Mouse (Mus musculus): ENCODE measurements around the gene Nsg1. TPM values are rescaled to one million over a fixed set of nuclear protein-coding genes. Genes with fewer than 3 reads are reported as not detected.

The Nsg1 gene
- polyA plus RNA-seq, 1 experiment from 2014 or later: 99.9 TPM

DNA sequence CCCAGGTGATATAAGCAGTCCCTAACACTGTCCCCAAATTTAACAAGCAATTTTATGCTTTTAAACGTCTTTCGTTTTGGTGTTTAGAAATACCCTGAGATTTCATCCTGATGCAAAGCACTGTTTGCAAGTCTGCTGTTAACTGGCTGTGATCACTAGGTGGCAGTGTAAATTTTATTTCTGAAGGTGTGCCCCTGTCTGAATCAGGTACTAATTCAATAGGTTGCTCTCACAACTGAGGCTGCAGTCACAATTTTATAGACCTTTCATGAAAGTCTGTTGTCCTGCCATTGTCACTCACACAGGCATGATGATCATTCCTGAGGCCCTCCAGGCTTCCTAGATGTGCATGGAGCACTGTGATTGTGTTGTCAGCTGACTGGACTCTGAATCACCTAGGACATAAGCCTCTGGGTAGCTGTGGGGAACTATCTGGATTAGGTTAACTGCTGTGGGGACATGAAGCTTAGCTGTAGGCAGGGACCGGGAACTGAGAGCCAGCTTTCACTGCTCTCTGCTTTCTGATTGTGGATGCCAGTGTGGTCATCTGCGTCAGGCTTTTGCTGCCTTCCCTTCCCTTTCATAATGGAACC is 62.1 kb downstream of the Nsg1 start:
- 75% methylated on average over 4 of the region's 4 CpGs for WGBS

GRCm38 (mm10) chr5:38094331-38094730 is 65.4 kb downstream of the Nsg1 start:
- Histone ChIP-seq H3K4me3 (ENCODE audit: low read depth, low read length) (no peak overlapping the region), H3K9me3 (ENCODE audit: control insufficient read depth, low read length) (no peaks in the 10 kb centered on the region), H3K4me1 (ENCODE audit: control insufficient read depth, insufficient read depth, low read length) (0 out of 2 replicates have a peak, but pooled peaks cover 5% of the 10 kb centered on the region)

More for the DNA sequence above, 62.1 kb downstream of the Nsg1 start:
- H3K9ac ChIP-seq (ENCODE audit: low read length): no peak overlapping the region
- H3K4me1 ChIP-seq (ENCODE audit: control insufficient read depth, insufficient read depth, low read length): no peaks in the 10 kb centered on the region
- DNase-seq (ENCODE audit: low spot score) (no peak), ATAC-seq (ENCODE audit: insufficient read depth, low FRiP score, low TSS enrichment) (no peak)
- H3K36me3 ChIP-seq (ENCODE audit: control insufficient read depth, insufficient read depth, low read length): no peaks in the 10 kb centered on the region
- H3K27ac ChIP-seq (ENCODE audit: low read depth, low read length): no peak overlapping the region
- no peaks in the 10 kb centered on the region for H3K9me3 ChIP-seq (ENCODE audit: control insufficient read depth, low read length)
- no peaks in the 10 kb centered on the region for H3K27me3 ChIP-seq (ENCODE audit: control insufficient read depth, insufficient read depth, low read length)
- H3K4me3 ChIP-seq (ENCODE audit: low read depth, low read length): no peak overlapping the region
- no peak overlapping the region for H3K4me2 ChIP-seq (ENCODE audit: low read depth)

GRCm38 (mm10) chr5:38091966-38092304 is 67.8 kb downstream of the Nsg1 start:
- no peak overlapping the region for H3K4me3 ChIP-seq (ENCODE audit: low read depth, low read length)
- ATAC-seq (ENCODE audit: insufficient read depth, low FRiP score, low TSS enrichment): no peak
- no peaks in the 10 kb centered on the region for H3K36me3 ChIP-seq (ENCODE audit: control insufficient read depth, insufficient read depth, low read length)
- H3K27ac ChIP-seq (ENCODE audit: low read depth, low read length): no peak overlapping the region
- H3K4me1 ChIP-seq (ENCODE audit: control insufficient read depth, insufficient read depth, low read length): 0 out of 2 replicates have a peak, but pooled peaks cover 5% of the 10 kb centered on the region
- no peak overlapping the region for H3K4me2 ChIP-seq (ENCODE audit: low read depth)
- no peaks in the 10 kb centered on the region for H3K9me3 ChIP-seq (ENCODE audit: control insufficient read depth, low read length)
- DNase-seq (ENCODE audit: low spot score): no peak
- WGBS: 73% methylated on average over 2 of the region's 2 CpGs
- H3K9ac ChIP-seq (ENCODE audit: low read length): no peak overlapping the region
- H3K27me3 ChIP-seq (ENCODE audit: control insufficient read depth, insufficient read depth, low read length): no peaks in the 10 kb centered on the region

More at GRCm38 (mm10) chr5:38094331-38094730, 65.4 kb downstream of the Nsg1 start:
- Histone ChIP-seq H3K4me2 (ENCODE audit: low read depth) (no peak overlapping the region), H3K27me3 (ENCODE audit: control insufficient read depth, insufficient read depth, low read length) (no peaks in the 10 kb centered on the region), H3K9ac (ENCODE audit: low read length) (no peak overlapping the region), H3K36me3 (ENCODE audit: control insufficient read depth, insufficient read depth, low read length) (no peaks in the 10 kb centered on the region), H3K27ac (ENCODE audit: low read depth, low read length) (no peak overlapping the region)
- DNase-seq (ENCODE audit: low spot score) (no peak), ATAC-seq (ENCODE audit: insufficient read depth, low FRiP score, low TSS enrichment) (no peak)
- WGBS: 100% methylated on average over 2 of the region's 2 CpGs

DNA sequence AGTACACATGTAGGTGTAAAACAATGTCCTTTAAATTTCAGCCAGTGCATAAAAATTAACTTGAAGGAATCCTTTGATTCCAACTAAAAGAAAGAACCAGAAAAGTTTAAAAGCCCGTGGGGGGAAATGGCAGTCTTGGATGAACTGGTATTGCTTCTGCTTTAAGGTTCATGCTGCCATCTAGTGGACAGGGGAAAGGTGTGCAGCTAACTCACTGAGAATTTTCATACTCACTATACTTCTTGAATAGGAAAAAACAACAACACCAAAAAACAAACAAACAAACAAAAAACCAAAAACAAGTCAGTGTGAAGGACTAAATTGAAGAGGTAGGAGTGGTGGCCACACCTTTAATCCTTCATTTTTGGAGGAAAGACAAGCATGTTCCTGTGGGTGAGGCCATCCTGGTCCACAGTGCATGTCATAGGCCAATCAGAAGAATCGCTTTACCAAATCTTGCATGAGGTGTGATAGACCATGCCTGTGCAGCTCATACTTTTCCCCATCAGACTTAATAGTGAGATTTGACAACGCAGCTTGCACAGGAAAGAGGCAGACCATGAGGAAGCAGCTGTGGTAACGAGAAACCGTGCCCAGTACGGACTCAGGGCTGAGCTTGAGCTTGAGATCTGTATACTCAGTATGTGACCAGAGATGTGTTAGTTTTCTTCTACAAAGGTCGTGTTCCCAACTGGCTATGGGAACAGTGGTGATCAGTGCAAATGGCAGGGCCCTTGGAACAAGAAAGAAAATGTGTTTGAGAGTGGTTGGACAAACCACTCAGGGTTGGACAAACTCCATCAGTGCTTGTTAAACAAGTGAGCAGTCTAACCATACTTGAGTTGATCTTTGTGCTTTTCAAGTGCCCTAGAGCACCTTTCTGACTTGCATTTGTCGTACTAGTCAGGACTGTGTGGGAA is 68.4 kb downstream of the Nsg1 start:
- WGBS: 75% methylated on average over 8 of the region's 8 CpGs
- Histone ChIP-seq H3K36me3 (ENCODE audit: control insufficient read depth, insufficient read depth, low read length) (no peaks in the 10 kb centered on the region), H3K9me3 (ENCODE audit: control insufficient read depth, low read length) (no peaks in the 10 kb centered on the region), H3K27me3 (ENCODE audit: control insufficient read depth, insufficient read depth, low read length) (no peaks in the 10 kb centered on the region), H3K4me3 (ENCODE audit: low read depth, low read length) (no peak overlapping the region), H3K9ac (ENCODE audit: low read length) (no peak overlapping the region), H3K4me2 (ENCODE audit: low read depth) (no peak overlapping the region), H3K27ac (ENCODE audit: low read depth, low read length) (no peak overlapping the region), H3K4me1 (ENCODE audit: control insufficient read depth, insufficient read depth, low read length) (0 out of 2 replicates have a peak, but pooled peaks cover 5% of the 10 kb centered on the region)
- DNase-seq (ENCODE audit: low spot score): peak; percentile 34
- no peak for ATAC-seq (ENCODE audit: insufficient read depth, low FRiP score, low TSS enrichment)

GRCm38 (mm10) chr5:38090581-38090980 is 69.1 kb downstream of the Nsg1 start:
- DNase-seq (ENCODE audit: low spot score): no peak
- peaks cover 8% of the 10 kb centered on the region for H3K4me1 ChIP-seq (ENCODE audit: control insufficient read depth, insufficient read depth, low read length)
- H3K4me3 ChIP-seq (ENCODE audit: low read depth, low read length): no peak overlapping the region
- no peak overlapping the region for H3K4me2 ChIP-seq (ENCODE audit: low read depth)
- no peaks in the 10 kb centered on the region for H3K27me3 ChIP-seq (ENCODE audit: control insufficient read depth, insufficient read depth, low read length)
- no peaks in the 10 kb centered on the region for H3K36me3 ChIP-seq (ENCODE audit: control insufficient read depth, insufficient read depth, low read length)
- WGBS: 49% methylated on average over 3 of the region's 3 CpGs
- H3K9me3 ChIP-seq (ENCODE audit: control insufficient read depth, low read length): no peaks in the 10 kb centered on the region
- H3K27ac ChIP-seq (ENCODE audit: low read depth, low read length): no peak overlapping the region
- no peak overlapping the region for H3K9ac ChIP-seq (ENCODE audit: low read length)
- no peak for ATAC-seq (ENCODE audit: insufficient read depth, low FRiP score, low TSS enrichment)

GRCm38 (mm10) chr5:38090111-38090510 is 69.6 kb downstream of the Nsg1 start:
- Histone ChIP-seq H3K27ac (ENCODE audit: low read depth, low read length) (no peak overlapping the region), H3K4me2 (ENCODE audit: low read depth) (no peak overlapping the region), H3K36me3 (ENCODE audit: control insufficient read depth, insufficient read depth, low read length) (no peaks in the 10 kb centered on the region), H3K4me3 (ENCODE audit: low read depth, low read length) (no peak overlapping the region), H3K27me3 (ENCODE audit: control insufficient read depth, insufficient read depth, low read length) (no peaks in the 10 kb centered on the region), H3K9ac (ENCODE audit: low read length) (no peak overlapping the region), H3K9me3 (ENCODE audit: control insufficient read depth, low read length) (no peaks in the 10 kb centered on the region), H3K4me1 (ENCODE audit: control insufficient read depth, insufficient read depth, low read length) (peaks cover 11% of the 10 kb centered on the region)
- no peak for ATAC-seq (ENCODE audit: insufficient read depth, low FRiP score, low TSS enrichment)
- no peak for DNase-seq (ENCODE audit: low spot score)
- 75% methylated on average over 3 of the region's 3 CpGs for WGBS

Other genes with a start within 250 kb of the Nsg1 start
- 42.9 and 53.2 TPM in 2 replicates for gene Stx18, start 121.2 kb downstream of the Nsg1 start, polyA plus RNA-seq (2014; fragmentation: Nextera tagmentation; extraction: Ambion mirVana)
- gene Zbtb49, start 60.5 kb upstream of the Nsg1 start, polyA plus RNA-seq (2014; fragmentation: Nextera tagmentation; extraction: Ambion mirVana): 15.7 and 19.6 TPM in 2 replicates
- 102 and 117 TPM in 2 replicates for gene Lyar, start 60.6 kb upstream of the Nsg1 start, polyA plus RNA-seq (2014; fragmentation: Nextera tagmentation; extraction: Ambion mirVana)
- 99.1 and 99.4 TPM in 2 replicates for gene Tmem128, start 100.3 kb upstream of the Nsg1 start, polyA plus RNA-seq (2014; fragmentation: Nextera tagmentation; extraction: Ambion mirVana)
- gene Otop1, start 116.1 kb upstream of the Nsg1 start, polyA plus RNA-seq (2014; fragmentation: Nextera tagmentation; extraction: Ambion mirVana): not detected in 2 replicates
- not detected in 2 replicates for gene Drd5, start 159.5 kb upstream of the Nsg1 start, polyA plus RNA-seq (2014; fragmentation: Nextera tagmentation; extraction: Ambion mirVana)